Mouse (Mus musculus) heart, adult 8-10 months (tissue): ENCODE measurements around the gene Ctcf. TPM values are rescaled to one million over a fixed set of nuclear protein-coding genes. Genes with fewer than 3 reads are reported as not detected.

Experiments used
- DNase-seq: peaks from one replicate; pipeline ENCODE4 v3.0.0; 2022; ENCODE audit warnings: low spot score
- total RNA-seq, 4 experiments: library from RNA; stranded (reverse); gene quantifications; 2 replicates each; pipeline ENCODE4 v1.2.4; 2022

The Ctcf gene
- total RNA-seq, 4 experiments from 2014 or later = 37.4 to 46.3 (median 40.7) TPM

- DNase-seq = peak; percentile 94
Measured at GRCm38 (mm10) chr8:105700966-105701824, 64.8 kb downstream of the Ctcf start, which contains the start of the genes Acd and Pard6a. Acd (minus strand) TSS chr8:105701102. Pard6a (plus strand) TSS chr8:105701148.

GRCm38 (mm10) chr8:105702001-105702401, 65.6 kb downstream of the Ctcf start:
- DNase-seq = no peak

- no peak for DNase-seq
Measured at GRCm38 (mm10) chr8:105702731-105703415, 66.5 kb downstream of the Ctcf start.

GRCm38 (mm10) chr8:105704146-105704812, 67.9 kb downstream of the Ctcf start:
- DNase-seq = no peak

GRCm38 (mm10) chr8:105704955-105705354, 68.6 kb downstream of the Ctcf start:
- no peak for DNase-seq

GRCm38 (mm10) chr8:105706426-105706825, 70.1 kb downstream of the Ctcf start:
- no peak for DNase-seq

DNA sequence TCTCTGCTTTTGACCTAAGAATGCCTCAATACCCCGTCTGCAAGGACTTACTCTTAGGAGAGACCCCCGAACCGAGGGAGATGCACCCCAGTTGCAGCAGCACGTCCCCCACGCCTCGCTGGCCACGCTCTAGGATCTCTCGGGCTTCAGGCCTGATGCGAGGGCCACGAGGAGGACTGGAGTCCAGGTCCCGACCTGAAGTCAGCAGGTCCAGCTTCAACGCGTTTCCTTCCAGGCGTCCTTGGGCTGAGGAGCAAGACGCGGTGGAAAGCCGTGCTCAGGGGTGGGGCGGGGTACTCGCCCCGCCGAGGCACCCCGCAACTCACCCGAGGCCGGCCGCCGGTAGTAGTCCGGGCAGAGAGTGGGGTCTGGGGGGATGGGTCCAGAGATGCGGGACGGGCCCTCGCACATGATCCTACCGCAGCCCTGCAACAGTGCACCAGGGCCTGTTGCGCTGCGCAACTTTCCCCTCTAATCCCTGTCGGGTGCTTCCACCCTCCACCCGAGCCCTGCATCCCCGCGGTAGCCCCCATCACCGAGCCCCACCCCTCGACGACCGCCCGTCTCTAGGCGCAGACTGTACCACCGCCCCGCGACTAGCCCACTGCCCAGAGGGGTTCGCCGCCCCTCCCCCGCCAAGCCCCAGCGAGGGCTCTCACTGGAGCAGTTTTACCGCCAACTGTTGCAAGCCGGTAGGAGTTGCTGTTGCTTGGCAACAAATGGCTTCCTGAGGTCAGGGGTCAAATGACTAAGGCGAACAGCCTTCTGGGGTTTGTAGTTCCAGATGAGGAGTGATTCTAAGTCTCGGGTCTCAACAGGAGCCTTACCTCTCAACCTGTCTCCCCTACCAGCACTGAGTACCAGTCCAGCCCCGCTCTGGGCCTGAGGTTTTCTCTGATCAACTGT, 71.4 kb downstream of the Ctcf start, which contains the start of the genes 4933405L10Rik and Enkd1:
Gene 4933405L10Rik (plus strand): TSS at position 158 of the 906 bp plus-strand sequence.
Gene Enkd1 (minus strand): TSS at position 713 of the 906 bp plus-strand sequence.
- DNase-seq = peak; percentile 90

DNA sequence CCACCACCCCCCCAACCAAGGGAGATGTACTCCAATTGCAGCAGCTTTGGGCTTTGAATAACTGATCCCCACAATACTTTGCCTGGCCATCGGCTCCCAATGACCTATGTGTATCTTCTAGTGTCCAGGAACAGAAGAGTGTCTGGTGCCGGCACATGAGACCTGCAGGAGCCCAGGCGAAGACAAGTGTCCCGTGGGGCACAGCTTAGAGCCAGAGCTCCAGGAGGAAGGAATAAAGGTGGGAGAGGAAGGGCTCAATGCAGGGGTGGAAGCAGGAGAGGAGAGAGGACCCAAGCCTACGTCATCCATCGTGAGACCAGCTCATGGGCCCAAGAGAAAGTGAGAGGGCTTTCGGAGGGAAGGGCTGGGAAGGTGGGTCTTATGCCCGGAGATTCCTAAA, 72.3 kb downstream of the Ctcf start:
- DNase-seq = no peak

GRCm38 (mm10) chr8:105709317-105709716, 72.9 kb downstream of the Ctcf start:
- no peak for DNase-seq

- no peak for DNase-seq
Measured at GRCm38 (mm10) chr8:105712286-105712685, 75.9 kb downstream of the Ctcf start.

GRCm38 (mm10) chr8:105714139-105714538, 77.8 kb downstream of the Ctcf start:
- DNase-seq = peak; percentile 89

DNA sequence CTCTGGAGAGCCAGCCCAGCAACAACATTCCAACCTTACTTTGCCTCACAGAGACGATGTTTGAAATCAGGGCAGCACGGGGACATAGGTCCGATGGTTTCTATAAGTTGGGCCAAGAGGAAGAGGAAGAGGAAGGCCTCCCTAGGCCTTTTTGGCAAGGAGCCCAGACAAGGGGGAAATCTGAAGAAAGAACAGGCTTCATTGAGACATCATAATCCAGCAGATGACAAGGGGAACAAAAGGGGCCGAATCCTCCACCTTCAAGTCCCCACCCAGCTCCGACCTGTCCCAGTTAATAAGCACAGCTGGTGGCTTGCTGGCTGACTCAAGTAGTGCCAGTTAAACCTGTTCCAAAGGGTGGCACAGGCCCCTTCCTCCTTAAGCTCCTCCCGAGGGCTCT, 78.7 kb downstream of the Ctcf start:
- peak; percentile 47 for DNase-seq

GRCm38 (mm10) chr8:105716302-105716945, 80.1 kb downstream of the Ctcf start:
- no peak for DNase-seq

DNA sequence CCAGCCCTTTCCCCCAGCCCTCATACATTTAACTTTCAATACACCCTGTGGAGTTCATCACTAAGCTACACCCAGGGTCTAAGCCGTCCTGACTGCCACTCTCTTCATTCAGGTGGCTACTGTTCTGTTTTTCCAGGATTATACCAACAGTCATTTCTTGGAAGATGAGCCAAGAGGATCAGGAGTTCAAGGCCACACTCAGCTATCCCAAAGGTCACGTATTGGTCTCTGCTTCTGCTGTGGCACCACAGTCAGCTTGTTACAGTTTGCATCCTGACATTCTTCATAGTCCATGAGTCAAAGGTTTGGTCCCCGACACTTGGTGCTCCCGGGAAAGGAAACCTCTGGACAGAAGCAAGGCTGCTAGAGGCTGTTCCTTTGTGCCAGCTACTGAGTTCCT, 83.3 kb downstream of the Ctcf start:
- DNase-seq = no peak

DNA sequence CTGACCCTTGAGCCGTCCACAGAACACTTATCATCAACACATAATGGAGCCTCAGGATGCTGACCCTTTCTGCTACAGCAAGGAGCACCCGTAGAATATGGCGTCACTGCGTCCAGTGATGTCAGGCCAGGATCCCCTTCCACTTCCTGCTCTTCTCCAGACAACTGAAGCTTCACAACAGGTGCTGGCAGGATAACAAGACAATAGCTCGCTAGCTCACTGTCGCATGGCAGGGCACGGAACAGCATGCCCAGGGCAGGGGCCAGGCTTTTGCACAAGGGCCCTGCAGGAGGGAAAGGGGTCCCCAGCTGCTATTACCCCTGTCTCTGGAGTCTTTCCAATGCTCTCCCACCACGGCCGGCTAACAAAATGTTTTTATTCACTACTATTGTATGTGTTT, 86.5 kb downstream of the Ctcf start:
- no peak for DNase-seq

DNA sequence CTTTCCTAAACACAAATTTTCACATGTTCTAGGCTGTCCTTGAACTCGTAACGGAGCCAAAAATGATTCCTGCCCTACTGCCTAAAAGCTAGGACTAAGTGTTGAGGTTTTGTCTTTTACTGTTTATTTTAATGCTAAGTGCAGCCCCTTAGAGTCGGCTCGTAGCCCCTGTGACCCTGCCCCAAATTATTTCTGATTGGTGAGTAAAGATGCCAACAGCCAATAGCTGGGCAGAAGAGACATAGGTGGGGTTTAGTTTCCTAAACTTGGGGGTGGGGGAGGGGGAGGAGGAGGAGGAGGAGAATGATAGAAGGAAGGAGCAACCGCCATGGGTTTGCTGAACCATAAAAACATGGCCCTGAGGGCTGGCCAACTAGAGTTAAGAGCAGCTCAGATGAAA, 89.4 kb downstream of the Ctcf start:
- no peak for DNase-seq

DNA sequence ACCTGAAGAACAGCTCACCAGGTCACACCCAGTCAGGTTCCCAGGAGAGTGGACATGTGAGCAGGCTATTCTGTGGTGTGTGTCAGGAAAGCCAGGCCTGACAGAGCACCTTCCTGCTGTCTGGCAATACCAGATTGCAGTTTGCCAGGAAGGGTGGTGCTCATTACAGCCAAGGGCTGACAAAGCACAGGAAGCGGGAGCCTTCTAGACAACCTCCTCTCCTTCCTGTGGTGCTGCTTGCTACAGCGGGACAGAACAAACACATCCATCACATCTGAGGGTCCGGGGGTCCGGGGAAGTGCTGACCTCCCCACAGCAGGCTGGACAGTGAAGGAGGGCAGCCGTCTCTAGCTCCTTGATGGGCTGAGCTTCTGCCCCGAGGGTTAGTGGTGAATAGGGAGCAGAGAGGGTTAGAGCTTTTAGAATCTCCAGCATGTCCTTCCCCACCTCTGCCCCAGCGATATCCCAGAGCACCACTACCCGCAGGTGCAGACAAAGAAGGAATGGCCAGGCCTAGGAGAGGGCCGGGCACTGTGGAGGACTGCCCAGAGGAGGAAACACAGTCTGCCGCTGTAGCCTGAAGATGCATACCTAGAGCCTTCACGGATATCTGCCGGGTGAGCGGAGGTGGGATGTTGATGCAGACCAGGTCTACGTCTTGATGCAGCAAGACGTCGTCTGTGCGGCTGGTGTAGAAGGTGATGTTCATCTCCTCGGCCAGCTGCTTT, 91.2 kb downstream of the Ctcf start:
- DNase-seq = peak; percentile 81

DNA sequence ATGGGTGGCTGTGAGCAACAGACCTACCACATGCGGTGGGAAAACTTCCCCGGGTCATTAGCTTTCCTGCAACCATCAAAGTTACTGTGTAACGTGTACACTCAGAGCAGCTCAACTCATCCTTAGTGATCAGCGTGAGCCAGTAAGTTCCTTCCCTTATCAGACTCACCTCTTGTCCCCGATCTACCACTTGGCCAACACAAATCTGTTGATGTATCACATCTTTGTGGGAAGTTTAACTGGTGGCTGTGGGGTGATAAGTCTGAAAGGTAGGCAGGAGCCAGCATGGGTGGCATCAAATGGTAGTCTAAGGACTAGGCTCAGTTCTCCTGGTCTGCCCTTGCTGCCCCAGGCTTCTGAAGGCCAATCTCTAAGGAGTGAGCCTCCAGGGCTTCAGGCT, 95.8 kb downstream of the Ctcf start:
- DNase-seq = no peak
